Mouse (Mus musculus) E14TG2a.4 (cell line): Measurements from ENCODE around the gene Mgat4d.
A peak's percentile ranks its signal among the peaks of the same experiment; 100 is the strongest.

Experiments used
- CTCF ChIP-seq: conservative IDR thresholded peaks from 2 replicates; pipeline ENCODE4 v1.5.1; 2014; ENCODE audit warnings: low read length
- NANOG ChIP-seq: IDR thresholded peaks from 2 replicates; pipeline ENCODE4 v1.6.1; 2014; ENCODE audit warnings: borderline replicate concordance, low read length, mixed read lengths
- POU5F1 ChIP-seq: IDR thresholded peaks from 2 replicates; pipeline ENCODE4 v1.6.1; 2014; ENCODE audit warnings: low read length, borderline replicate concordance

DNA sequence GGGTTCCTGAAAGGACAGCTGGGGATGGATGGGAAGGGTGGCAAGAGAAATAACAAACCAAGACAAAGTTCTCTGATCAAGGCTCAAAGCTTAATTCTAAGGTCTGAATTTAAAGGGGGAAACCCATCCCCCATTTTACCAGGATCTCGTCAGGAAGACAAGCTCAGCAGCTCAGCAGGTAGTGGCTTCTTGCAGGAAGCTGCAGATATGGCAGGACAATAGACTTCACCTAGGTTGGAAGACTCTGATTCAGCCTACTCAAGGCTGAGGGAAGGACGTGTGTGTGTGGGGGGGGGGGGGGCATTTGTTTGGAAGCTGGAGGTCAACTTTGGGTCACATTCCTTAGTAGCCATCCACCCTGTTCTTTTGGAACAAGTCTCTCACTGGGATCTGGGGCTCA, 34.6 kb downstream of the Mgat4d start:
- TF ChIP-seq CTCF (no peak), NANOG (peak; percentile 75; the same call in 1 of the 2 replicates), POU5F1 (no peak)
